ENCODE assay signal across 8 mouse cellular contexts in genomic region chr4:32195945-32196921, GRCm38 (mm10). TPM values are rescaled to one million over a fixed set of nuclear protein-coding genes. Genes with fewer than 3 reads are reported as not detected.
DNase-seq lines count a peak whose midpoint lies in the region; ATAC-seq lines count a peak whose summit lies in the region.

No protein-coding gene starts in this region.

- ATAC-seq in erythroblast, adult 5-6 weeks (replicated peaks; ENCODE audit: low FRiP score, poor library complexity, severe bottlenecking): no peak

- WGBS in heart, embryonic 10.5 days: 24% methylated on average over 9 of the region's 9 CpGs
- 35% methylated on average over 9 of the region's 9 CpGs for WGBS in midbrain, embryonic 10.5 days

- DNase-seq in frontal cortex, postnatal 10 days (ENCODE audit: low spot score in 2 of 2): peak; percentile 14 to 39
- DNase-seq in frontal cortex, postnatal 14 days (ENCODE audit: low spot score in 2 of 2): no peak
- peak; percentile 59 for DNase-seq in embryo, embryonic 11 days
- DNase-seq in heart, embryonic 10.5 days (ENCODE audit: low spot score): peak; percentile 86
- peak; percentile 42 for DNase-seq in kidney, adult 9 months
- peak; percentile 20 for DNase-seq in midbrain, embryonic 10.5 days (ENCODE audit: low spot score)
- no peak for DNase-seq in spleen, postnatal 4 days (ENCODE audit: low spot score in 2 of 2)

- peak overlapping the region; percentile 78 for H3K27ac ChIP-seq in heart, embryonic 10.5 days
- H3K27ac ChIP-seq in midbrain, embryonic 10.5 days (replicated peaks): no peak overlapping the region

- no peak overlapping the region for H3K4me3 ChIP-seq in heart, embryonic 10.5 days
- H3K4me3 ChIP-seq in midbrain, embryonic 10.5 days: no peak overlapping the region

- peaks cover 26% of the 10 kb centered on the region for H3K4me1 ChIP-seq in heart, embryonic 10.5 days
- H3K4me1 ChIP-seq in midbrain, embryonic 10.5 days: peaks cover 20% of the 10 kb centered on the region

- H3K27me3 ChIP-seq in heart, embryonic 10.5 days (ENCODE audit: insufficient read depth, poor library complexity, severe bottlenecking): no peaks in the 10 kb centered on the region
- 0 out of 2 replicates have a peak, but pooled peaks cover 8% of the 10 kb centered on the region for H3K27me3 ChIP-seq in midbrain, embryonic 10.5 days (ENCODE audit: low read depth, poor library complexity, severe bottlenecking)

- H3K9me3 ChIP-seq in heart, embryonic 10.5 days: no peaks in the 10 kb centered on the region
- H3K9me3 ChIP-seq in midbrain, embryonic 10.5 days (replicated peaks): no peaks in the 10 kb centered on the region

- no peaks in the 10 kb centered on the region for H3K36me3 ChIP-seq in heart, embryonic 10.5 days
- H3K36me3 ChIP-seq in midbrain, embryonic 10.5 days: no peaks in the 10 kb centered on the region

RNA-seq across cellular contexts. Expression of gene Bach2, which starts 42.4 kb away (rescaled TPM):
- 7.7 and 8.8 TPM in 2 replicates for polyA plus RNA-seq in heart, embryonic 10.5 days (2016; fragmentation: Nextera tagmentation; extraction: Ambion mirVana)
- 7.7 and 10.0 TPM in 2 replicates for polyA plus RNA-seq in midbrain, embryonic 10.5 days (2016; fragmentation: Nextera tagmentation; extraction: Ambion mirVana)
- 0.63 and 1.3 TPM in 2 replicates for total RNA-seq in erythroblast, adult 5-6 weeks (2015; ENCODE audit: low replicate concordance)
- total RNA-seq in erythroblast, adult 5-6 weeks (2017; ENCODE audit: low replicate concordance): 2.9 TPM in 1 of 2 replicates, not detected in the other

Comparison
In these comparisons a context has a peak if more than half of its experiments do, and no peak if none do; other contexts are left out.
1. DNase-seq: peak in frontal cortex, postnatal 10 days (2 of 2), embryo, embryonic 11 days (single experiment), heart, embryonic 10.5 days (single experiment), kidney, adult 9 months (single experiment) and midbrain, embryonic 10.5 days (single experiment); none in frontal cortex, postnatal 14 days (0 of 2) and spleen, postnatal 4 days (0 of 2).